Mouse (Mus musculus): ENCODE data around the gene Fam149a.

DNA sequence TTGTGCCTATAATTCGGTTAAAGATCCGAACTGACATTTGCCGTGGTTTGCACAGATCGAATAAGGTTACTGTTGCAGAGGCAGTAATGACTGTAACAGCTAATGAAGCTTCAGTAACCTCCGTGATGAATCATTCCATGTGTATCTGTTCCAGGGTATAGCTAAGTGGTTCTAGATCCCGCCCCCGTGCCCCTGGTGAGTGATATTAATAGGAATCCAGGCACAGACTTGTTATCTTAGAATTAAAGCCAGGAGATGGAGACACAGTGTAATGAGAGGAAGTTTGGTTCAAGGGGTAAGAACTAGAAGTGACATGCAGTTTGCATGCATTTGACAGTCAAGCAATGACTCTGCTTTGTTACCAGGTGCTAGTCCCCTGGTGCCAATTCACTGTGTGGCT is 38.1 kb upstream of the Fam149a start:
- TF ChIP-seq CTCF (IDR thresholded peaks at IDR 0.05; ENCODE audit: low read depth, low read length) (no peak), POLR2A (IDR thresholded peaks at IDR 0.05; ENCODE audit: borderline replicate concordance, low read depth, low read length) (no peak)

Data from bone marrow macrophage, adult 2 months (primary cell).